12 mouse cellular contexts compared by ENCODE assay signal in genomic region chr19:53448206-53448605, GRCm38 (mm10). TPM values are rescaled to one million over a fixed set of nuclear protein-coding genes. Genes with fewer than 3 reads are reported as not detected.
A peak's percentile ranks its signal among the peaks of the same experiment; 100 is the strongest.
DNase-seq lines count a peak whose midpoint lies in the region; ATAC-seq lines count a peak whose summit lies in the region.
"Had no signal": no experiment of that assay in that cellular context is flagged by ENCODE, and none has a peak within 500 bp of the region (broad histone marks: within the 10 kb centered on the region; RNA-seq: fewer than 3 reads in every experiment).

No protein-coding gene starts in this region.

- DNase-seq in heart, postnatal 4 days: peak; percentile 34
- no peak for DNase-seq in heart, adult 18-20 months
- DNase-seq in lung, postnatal 25 days (ENCODE audit: low spot score): no peak
- DNase-seq in testis, postnatal 14 days (ENCODE audit: low spot score): peak; percentile 57
- DNase-seq in forebrain, embryonic 11.5 days (ENCODE audit: low spot score): no peak
- DNase-seq: thymus, postnatal 25 days had no signal

- ATAC-seq in lung, embryonic 16.5 days (ENCODE audit: low read depth): peak; percentile 46
- ATAC-seq in intestine, embryonic 16.5 days: no peak
- no peak for ATAC-seq in forebrain, embryonic 11.5 days (replicated peaks; ENCODE audit: low FRiP score)

- H3K4me3 ChIP-seq in lung, embryonic 16.5 days (ENCODE audit: low read length): no peak overlapping the region
- no peak overlapping the region for H3K4me3 ChIP-seq in intestine, embryonic 16.5 days (ENCODE audit: low read length)
- no peak overlapping the region for H3K4me3 ChIP-seq in forebrain, embryonic 11.5 days (ENCODE audit: low read depth, low read length)
- H3K4me3 ChIP-seq: erythroblast, embryonic 14.5 days; heart, embryonic 12.5 days; hindbrain, embryonic 12.5 days; limb, embryonic 12.5 days had no signal

- no peaks in the 10 kb centered on the region for H3K27me3 ChIP-seq in lung, embryonic 16.5 days (ENCODE audit: control insufficient read depth, insufficient read depth, low read depth, low read length)
- no peaks in the 10 kb centered on the region for H3K27me3 ChIP-seq in intestine, embryonic 16.5 days (replicated peaks; ENCODE audit: control insufficient read depth, insufficient read depth, low read length)
- H3K27me3 ChIP-seq in forebrain, embryonic 11.5 days (ENCODE audit: control insufficient read depth, insufficient read depth, low read length): no peaks in the 10 kb centered on the region

- no peaks in the 10 kb centered on the region for H3K36me3 ChIP-seq in lung, embryonic 16.5 days (ENCODE audit: control insufficient read depth, insufficient read depth, low read length)
- H3K36me3 ChIP-seq in intestine, embryonic 16.5 days (ENCODE audit: control insufficient read depth, insufficient read depth, low read length): no peaks in the 10 kb centered on the region
- no peaks in the 10 kb centered on the region for H3K36me3 ChIP-seq in forebrain, embryonic 11.5 days (ENCODE audit: control insufficient read depth, insufficient read depth, low read length)
- H3K36me3 ChIP-seq: heart, embryonic 12.5 days; hindbrain, embryonic 12.5 days; limb, embryonic 12.5 days had no signal

- no peak overlapping the region for H3K4me2 ChIP-seq in lung, embryonic 16.5 days (ENCODE audit: low read depth, low read length)
- no peak overlapping the region for H3K4me2 ChIP-seq in intestine, embryonic 16.5 days (ENCODE audit: low read depth, low read length)
- no peak overlapping the region for H3K4me2 ChIP-seq in forebrain, embryonic 11.5 days (ENCODE audit: low read depth, low read length, severe bottlenecking)
- H3K4me2 ChIP-seq: heart, embryonic 12.5 days; hindbrain, embryonic 12.5 days; limb, embryonic 12.5 days had no signal

- H3K27ac ChIP-seq in lung, embryonic 16.5 days (ENCODE audit: low read length): peak overlapping the region; percentile 44
- H3K27ac ChIP-seq in intestine, embryonic 16.5 days (ENCODE audit: low read length): 0 out of 2 replicates have a peak overlapping the region, but pooled peaks have one; percentile 25
- H3K27ac ChIP-seq in forebrain, embryonic 11.5 days (ENCODE audit: low read depth, low read length): no peak overlapping the region
- H3K27ac ChIP-seq: hindbrain, embryonic 12.5 days; limb, embryonic 12.5 days had no signal

- WGBS in lung, embryonic 16.5 days: 36% methylated on average over 10 of the region's 10 CpGs
- 62% methylated on average over 10 of the region's 10 CpGs for WGBS in intestine, embryonic 16.5 days
- 88% methylated on average over 10 of the region's 10 CpGs for WGBS in forebrain, embryonic 11.5 days

- H3K4me1 ChIP-seq in lung, embryonic 16.5 days (replicated peaks; ENCODE audit: control insufficient read depth, insufficient read depth, low read length): peaks cover 55% of the 10 kb centered on the region
- peaks cover 45% of the 10 kb centered on the region for H3K4me1 ChIP-seq in intestine, embryonic 16.5 days (ENCODE audit: control insufficient read depth, insufficient read depth, low read length)
- H3K4me1 ChIP-seq in forebrain, embryonic 11.5 days (replicated peaks; ENCODE audit: control insufficient read depth, insufficient read depth, low read length): no peaks in the 10 kb centered on the region

- no peak overlapping the region for H3K9ac ChIP-seq in lung, embryonic 16.5 days (ENCODE audit: low read length)
- no peak overlapping the region for H3K9ac ChIP-seq in intestine, embryonic 16.5 days (ENCODE audit: low read depth, low read length)
- H3K9ac ChIP-seq in forebrain, embryonic 11.5 days (ENCODE audit: low read length): no peak overlapping the region
- H3K9ac ChIP-seq: heart, embryonic 12.5 days; hindbrain, embryonic 12.5 days; limb, embryonic 12.5 days had no signal

- no peaks in the 10 kb centered on the region for H3K9me3 ChIP-seq in lung, embryonic 16.5 days (ENCODE audit: control insufficient read depth, low read length)
- H3K9me3 ChIP-seq in intestine, embryonic 16.5 days (ENCODE audit: control insufficient read depth, low read length): no peaks in the 10 kb centered on the region
- no peaks in the 10 kb centered on the region for H3K9me3 ChIP-seq in forebrain, embryonic 11.5 days (ENCODE audit: control insufficient read depth, low read length)
- H3K9me3 ChIP-seq: heart, embryonic 12.5 days; hindbrain, embryonic 12.5 days; limb, embryonic 12.5 days had no signal

RNA-seq across cellular contexts. Expression of gene Smndc1, which starts 57.8 kb away (rescaled TPM):
- 10 to 100 TPM; 43.2 to 48.2 TPM for total RNA-seq in heart, postnatal 4 days (2021)
- 10 to 100 TPM; 33.5 to 34.6 TPM for total RNA-seq in heart, adult 18-20 months (2021)
- polyA plus RNA-seq in lung, embryonic 16.5 days (2015; fragmentation: Nextera tagmentation; extraction: Ambion mirVana): 35.5 and 42.3 TPM in 2 replicates
- 36.3 and 40.5 TPM in 2 replicates for polyA plus RNA-seq in intestine, embryonic 16.5 days (2015; fragmentation: Nextera tagmentation; extraction: Ambion mirVana)
- polyA plus RNA-seq in forebrain, embryonic 11.5 days (2014; fragmentation: Nextera tagmentation; extraction: Ambion mirVana): 53.6 and 57.6 TPM in 2 replicates

Comparison
In these comparisons a context has a peak if more than half of its experiments do, and no peak if none do; other contexts are left out.
1. DNase-seq: peak in heart, postnatal 4 days (single experiment) and testis, postnatal 14 days (single experiment); none in heart, adult 18-20 months (0 of 2), lung, postnatal 25 days (single experiment) and forebrain, embryonic 11.5 days (single experiment).